Mouse (Mus musculus) heart, embryonic 15.5 days (tissue): ENCODE data around the gene Hes7. TPM values are rescaled to one million over a fixed set of nuclear protein-coding genes. Genes with fewer than 3 reads are reported as not detected.
A peak's percentile ranks its signal among the peaks of the same experiment; 100 is the strongest.

ENCODE experiments used
- ATAC-seq: fragments of 200-750 bp; cut with Nextera tagmentation; replicated peaks from 2 replicates; pipeline ENCODE4 v1.8.0; 2017; ENCODE audit warnings: low read depth, moderate TSS enrichment; ENCODE audit not compliant: insufficient number of reproducible peaks, insufficient read depth, low FRiP score
- H3K27ac ChIP-seq: fragments of 300-500 bp; sonication (generic); 2 replicates; pipeline ENCODE4 v1.5.1; 2015; ENCODE audit warnings: mild to moderate bottlenecking, inconsistent platforms
- H3K27me3 ChIP-seq: fragments of 300-500 bp; sonication (generic); 2 replicates; pipeline ENCODE4 v1.6.1; 2015; ENCODE audit warnings: inconsistent platforms
- H3K36me3 ChIP-seq: fragments of 300-500 bp; sonication (generic); 2 replicates; pipeline ENCODE4 v1.6.1; 2015; ENCODE audit warnings: mild to moderate bottlenecking, inconsistent platforms
- H3K4me1 ChIP-seq: fragments of 300-500 bp; sonication (generic); replicated peaks from 2 replicates; pipeline ENCODE4 v1.6.1; 2015; ENCODE audit warnings: inconsistent platforms
- H3K4me2 ChIP-seq: fragments of 300-500 bp; sonication (generic); 2 replicates; pipeline ENCODE4 v1.6.1; 2015; ENCODE audit warnings: inconsistent platforms, mild to moderate bottlenecking, moderate library complexity
- H3K4me3 ChIP-seq: fragments of 300-500 bp; sonication (generic); 2 replicates; pipeline ENCODE4 v1.5.1; 2015; ENCODE audit warnings: mild to moderate bottlenecking, inconsistent platforms
- H3K9ac ChIP-seq: fragments of 300-500 bp; sonication (generic); 2 replicates; pipeline ENCODE4 v1.6.1; 2015; ENCODE audit warnings: mild to moderate bottlenecking, inconsistent platforms
- H3K9me3 ChIP-seq: fragments of 300-500 bp; sonication (generic); replicated peaks from 2 replicates; pipeline ENCODE4 v1.6.1; 2016; ENCODE audit warnings: inconsistent platforms
- WGBS: fragments of 180-500 bp; shearing (Covaris S2); methylation state at CpG from one replicate; pipeline ENCODE4 v1.1.7; 2015; ENCODE audit warnings: mixed read lengths; 5-methylcytosine and 5-hydroxymethylcytosine counted together
- polyA plus RNA-seq: library from polyadenylated mRNA; unstranded; fragments of >200 nt; fragmentation: Nextera tagmentation; extraction: Ambion mirVana; gene quantifications from 2 replicates; pipeline ENCODE4 v1.2.1, GENCODE M21; 2015

Gene Hes7
- polyA plus RNA-seq, 1 experiment from 2014 or later = 0.57 TPM

GRCm38 (mm10) chr11:69077316-69077715 is 42.9 kb upstream of the Hes7 start:
- 78% methylated on average over 9 of the region's 9 CpGs for WGBS
- peaks cover 32% of the 10 kb centered on the region for H3K4me1 ChIP-seq
- no peak for ATAC-seq
- no peak overlapping the region for H3K4me3 ChIP-seq
- H3K27ac ChIP-seq = no peak overlapping the region
- no peaks in the 10 kb centered on the region for H3K9me3 ChIP-seq
- no peak overlapping the region for H3K4me2 ChIP-seq
- no peaks in the 10 kb centered on the region for H3K27me3 ChIP-seq
- no peaks in the 10 kb centered on the region for H3K36me3 ChIP-seq
- H3K9ac ChIP-seq = no peak overlapping the region

GRCm38 (mm10) chr11:69078041-69078440 is 42.2 kb upstream of the Hes7 start:
- peaks cover 28% of the 10 kb centered on the region for H3K4me1 ChIP-seq

GRCm38 (mm10) chr11:69078805-69079438 is 41.3 kb upstream of the Hes7 start:
- 0 out of 2 replicates have a peak overlapping the region, but pooled peaks have one; percentile 26 for H3K27ac ChIP-seq
- no peak overlapping the region for H3K4me2 ChIP-seq
- 69% methylated on average over 5 of the region's 5 CpGs for WGBS
- H3K4me3 ChIP-seq = no peak overlapping the region
- no peaks in the 10 kb centered on the region for H3K9me3 ChIP-seq
- no peaks in the 10 kb centered on the region for H3K36me3 ChIP-seq
- ATAC-seq = no peak
- no peak overlapping the region for H3K9ac ChIP-seq
- no peaks in the 10 kb centered on the region for H3K27me3 ChIP-seq
- peaks cover 22% of the 10 kb centered on the region for H3K4me1 ChIP-seq

More at GRCm38 (mm10) chr11:69078041-69078440, 42.2 kb upstream of the Hes7 start:
- Histone ChIP-seq H3K9ac (no peak overlapping the region), H3K9me3 (no peaks in the 10 kb centered on the region), H3K4me2 (no peak overlapping the region), H3K27ac (no peak overlapping the region), H3K36me3 (no peaks in the 10 kb centered on the region), H3K27me3 (no peaks in the 10 kb centered on the region), H3K4me3 (no peak overlapping the region)
- no peak for ATAC-seq
- WGBS = 79% methylated on average over 6 of the region's 6 CpGs

DNA sequence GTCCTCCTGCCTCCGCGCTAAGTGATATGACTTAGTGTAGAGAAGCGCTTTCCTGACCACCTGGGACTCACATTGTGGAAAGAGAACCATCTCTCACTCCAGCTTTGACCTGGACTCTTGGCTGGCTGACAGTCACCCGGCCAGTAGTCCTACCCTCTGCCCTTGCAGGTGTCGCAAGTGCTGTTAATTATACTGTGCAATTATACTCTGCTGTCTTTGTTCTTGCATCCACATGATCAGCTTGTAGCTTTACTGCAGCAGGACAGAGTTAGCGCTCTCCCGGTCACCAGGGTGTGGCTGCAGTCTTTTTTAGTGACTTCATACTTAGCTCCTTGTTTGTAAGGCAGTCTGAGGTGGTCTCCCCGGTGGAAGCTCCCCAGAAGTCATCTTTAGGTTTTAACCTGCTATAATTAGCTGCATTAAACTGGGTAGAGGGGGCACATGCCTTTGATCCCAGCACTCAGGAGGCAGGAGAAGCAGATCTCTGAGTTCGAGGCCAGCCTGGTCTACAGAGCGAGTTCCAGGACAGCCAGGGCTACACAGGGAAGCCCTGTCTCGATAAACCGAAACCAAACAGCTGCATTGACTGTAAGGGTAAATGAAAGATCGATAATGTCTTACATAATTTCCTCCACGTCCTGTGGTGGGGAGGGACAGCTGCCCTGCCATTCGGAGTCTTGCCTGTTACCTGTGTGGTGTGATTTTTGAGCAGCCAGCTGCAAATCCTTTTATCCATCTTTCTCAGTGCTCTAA is 39.9 kb upstream of the Hes7 start:
- Histone ChIP-seq H3K27ac (no peak overlapping the region), H3K4me2 (no peak overlapping the region), H3K36me3 (no peaks in the 10 kb centered on the region), H3K4me1 (peaks cover 12% of the 10 kb centered on the region; the same call in 1 of the 2 replicates), H3K9me3 (no peaks in the 10 kb centered on the region), H3K27me3 (no peaks in the 10 kb centered on the region), H3K4me3 (no peak overlapping the region), H3K9ac (no peak overlapping the region)
- WGBS = 73% methylated on average over 15 of the region's 15 CpGs
- no peak for ATAC-seq

DNA sequence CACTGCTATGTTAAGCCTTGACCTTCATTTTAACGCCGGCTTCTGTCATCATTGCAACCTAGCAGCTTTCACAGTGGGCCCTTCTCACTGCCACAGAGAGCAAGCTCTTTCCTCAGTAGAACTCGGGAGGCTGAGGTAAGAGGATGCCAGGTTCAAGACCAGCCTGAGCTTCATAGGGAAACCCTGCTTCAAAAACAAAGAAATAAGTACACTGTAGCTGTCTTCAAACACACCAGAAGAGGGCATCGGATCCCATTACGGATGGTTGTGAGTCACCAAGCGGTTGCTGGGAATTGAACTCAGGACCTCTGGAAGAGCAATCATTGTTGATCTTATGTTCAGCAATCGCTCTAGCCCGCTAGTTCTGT is 39.4 kb upstream of the Hes7 start:
- Histone ChIP-seq H3K4me2 (no peak overlapping the region), H3K4me3 (no peak overlapping the region), H3K9me3 (no peaks in the 10 kb centered on the region), H3K4me1 (peaks cover 12% of the 10 kb centered on the region; the same call in 1 of the 2 replicates), H3K36me3 (no peaks in the 10 kb centered on the region), H3K27ac (no peak overlapping the region), H3K9ac (no peak overlapping the region), H3K27me3 (no peaks in the 10 kb centered on the region)
- no peak for ATAC-seq
- 86% methylated on average over 8 of the region's 8 CpGs for WGBS

DNA sequence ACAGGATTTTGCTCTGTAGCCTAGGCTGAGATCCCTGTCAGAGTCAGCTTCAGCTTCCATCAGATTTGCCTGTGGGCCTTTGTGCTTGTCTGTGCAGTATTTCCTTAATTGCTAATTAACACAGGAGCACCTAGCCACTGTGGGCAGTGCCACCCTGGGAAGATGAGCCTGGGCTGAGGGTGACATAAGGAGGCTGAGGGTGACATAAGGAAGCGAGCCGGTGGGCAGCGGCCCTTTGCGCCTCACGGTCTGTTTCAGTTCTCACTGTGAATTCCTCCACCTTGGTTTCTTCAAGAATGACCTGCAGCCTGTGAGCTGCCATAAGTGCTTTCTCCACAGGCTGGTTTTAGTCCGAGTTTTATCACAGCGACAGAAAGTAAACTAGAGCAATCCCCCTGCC is 38.6 kb upstream of the Hes7 start:
- no peaks in the 10 kb centered on the region for H3K9me3 ChIP-seq
- H3K27ac ChIP-seq = no peak overlapping the region
- no peaks in the 10 kb centered on the region for H3K27me3 ChIP-seq
- peaks cover 15% of the 10 kb centered on the region for H3K4me1 ChIP-seq
- H3K36me3 ChIP-seq = no peaks in the 10 kb centered on the region
- 86% methylated on average over 7 of the region's 7 CpGs for WGBS
- no peak for ATAC-seq
- no peak overlapping the region for H3K4me2 ChIP-seq
- no peak overlapping the region for H3K9ac ChIP-seq
- no peak overlapping the region for H3K4me3 ChIP-seq

- Histone ChIP-seq H3K9ac (no peak overlapping the region), H3K9me3 (no peaks in the 10 kb centered on the region), H3K4me1 (peaks cover 36% of the 10 kb centered on the region), H3K27ac (no peak overlapping the region), H3K27me3 (no peaks in the 10 kb centered on the region), H3K36me3 (peaks cover 8% of the 10 kb centered on the region), H3K4me2 (no peak overlapping the region), H3K4me3 (no peak overlapping the region)
- no peak for ATAC-seq
- WGBS = 74% methylated on average over 6 of the region's 6 CpGs
Measured at GRCm38 (mm10) chr11:69085608-69086007, 34.6 kb upstream of the Hes7 start.

DNA sequence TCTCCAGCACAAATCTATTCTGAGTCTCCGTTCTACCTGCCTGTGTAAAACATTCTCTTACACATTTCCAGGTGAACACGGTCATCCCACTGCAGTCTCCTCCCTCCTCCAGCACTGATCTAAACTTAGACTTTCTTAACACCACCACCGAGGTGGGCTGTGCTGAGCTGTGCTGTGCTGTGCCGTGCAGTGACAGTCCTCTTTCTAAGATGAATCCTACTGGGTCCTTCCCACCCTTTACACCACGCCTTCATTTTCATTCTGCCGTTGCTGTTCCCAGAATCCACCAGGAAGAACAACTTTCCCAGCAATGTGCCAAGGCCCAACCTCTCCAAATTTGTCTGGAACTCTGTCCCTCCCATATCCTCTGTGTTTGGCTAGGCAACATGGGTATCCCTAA is 33.8 kb upstream of the Hes7 start:
- Histone ChIP-seq H3K9me3 (no peaks in the 10 kb centered on the region), H3K27ac (peak overlapping the region; percentile 94), H3K4me3 (no peak overlapping the region), H3K36me3 (peaks cover 9% of the 10 kb centered on the region), H3K4me1 (peaks cover 38% of the 10 kb centered on the region), H3K4me2 (no peak overlapping the region), H3K27me3 (no peaks in the 10 kb centered on the region), H3K9ac (no peak overlapping the region)
- no peak for ATAC-seq
- 33% methylated on average over 6 of the region's 6 CpGs for WGBS

DNA sequence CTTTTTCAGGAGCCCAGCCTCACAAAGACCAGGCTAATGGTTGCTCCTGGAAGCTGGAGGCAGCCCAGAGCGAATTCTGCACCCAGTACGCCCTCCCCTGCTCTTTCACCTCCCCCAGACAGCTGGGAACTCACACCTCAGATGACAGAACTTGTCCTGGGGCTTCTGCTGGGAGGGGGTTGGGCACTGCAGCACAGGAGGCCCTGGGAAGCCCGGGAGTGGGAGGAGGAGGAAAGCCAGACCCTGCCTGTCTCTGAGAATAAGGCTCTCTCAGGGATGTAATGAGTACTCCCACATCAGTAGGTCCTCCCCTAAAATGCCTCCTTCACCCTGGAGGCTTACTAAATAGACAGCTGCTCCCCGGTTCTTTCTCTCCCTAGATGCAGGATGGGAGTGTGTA is 33.1 kb upstream of the Hes7 start:
- Histone ChIP-seq H3K36me3 (peaks cover 16% of the 10 kb centered on the region), H3K4me3 (no peak overlapping the region), H3K27me3 (no peaks in the 10 kb centered on the region), H3K9me3 (no peaks in the 10 kb centered on the region), H3K9ac (no peak overlapping the region), H3K4me1 (peaks cover 44% of the 10 kb centered on the region), H3K27ac (peak overlapping the region; percentile 94), H3K4me2 (no peak overlapping the region)
- ATAC-seq = 0 out of 2 replicates have a peak, but pooled peaks have one; percentile 15
- WGBS = 24% methylated on average over 4 of the region's 4 CpGs

DNA sequence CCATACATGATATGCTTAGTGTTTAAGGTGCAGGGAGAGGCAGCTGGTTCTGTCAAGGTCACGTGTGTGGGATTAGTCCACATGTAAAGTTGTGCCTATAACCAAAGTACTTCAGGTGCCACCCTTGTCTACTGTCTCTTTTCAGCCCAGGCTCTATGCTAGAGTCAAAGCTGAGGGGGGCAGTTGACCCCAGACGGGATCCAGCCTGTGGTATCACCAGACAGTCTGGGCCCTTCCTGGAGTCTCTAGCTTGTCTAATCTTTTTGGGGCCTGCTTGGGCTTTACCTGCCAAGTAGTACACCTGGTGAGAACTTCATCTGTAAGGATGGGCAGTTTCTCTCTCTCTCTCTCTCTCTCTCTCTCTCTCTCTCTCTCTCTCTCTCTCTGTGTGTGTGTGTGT is 32.6 kb upstream of the Hes7 start:
- Histone ChIP-seq H3K27me3 (no peaks in the 10 kb centered on the region), H3K4me3 (peak overlapping the region; percentile 87), H3K4me1 (peaks cover 47% of the 10 kb centered on the region), H3K36me3 (peaks cover 20% of the 10 kb centered on the region), H3K4me2 (peak overlapping the region; percentile 82; the same call in 1 of the 2 replicates), H3K9ac (no peak overlapping the region), H3K27ac (peak overlapping the region; percentile 94), H3K9me3 (no peaks in the 10 kb centered on the region)
- 60% methylated on average over 2 of the region's 2 CpGs for WGBS
- ATAC-seq = no peak

GRCm38 (mm10) chr11:69088103-69088855 is 31.9 kb upstream of the Hes7 start, which contains the start of gene Vamp2:
TSS of gene Vamp2 (plus strand) at chr11:69088490.
- peak within 1 kb of the TSS; percentile 94 for H3K27ac ChIP-seq
- WGBS = 1% methylated on average over 63 of the region's 67 CpGs
- no peaks in the 10 kb centered on the region for H3K27me3 ChIP-seq
- peak within 1 kb of the TSS; percentile 94 for H3K9ac ChIP-seq
- no peaks in the 10 kb centered on the region for H3K9me3 ChIP-seq
- peak within 1 kb of the TSS; percentile 82 for H3K4me2 ChIP-seq
- ATAC-seq = peak; percentile 73
- peak within 1 kb of the TSS; percentile 87 for H3K4me3 ChIP-seq
- H3K4me1 ChIP-seq = peaks cover 50% of the 10 kb centered on the region
- peaks cover 23% of the 10 kb centered on the region for H3K36me3 ChIP-seq
